7 mouse cellular contexts compared by ENCODE assay signal in genomic region chr13:45001228-45001910, GRCm38 (mm10). TPM values are rescaled to one million over a fixed set of nuclear protein-coding genes. Genes with fewer than 3 reads are reported as not detected.
DNase-seq lines count a peak whose midpoint lies in the region; ATAC-seq and TF ChIP-seq lines count a peak whose summit lies in the region.

No protein-coding gene starts in this region.

- ATAC-seq in kidney, embryonic 14.5 days (ENCODE audit: low FRiP score, low TSS enrichment): peak; percentile 60
- peak; percentile 88 for ATAC-seq in lung, embryonic 15.5 days (ENCODE audit: borderline replicate concordance, extremely low read depth, low FRiP score, low TSS enrichment)

- peak overlapping the region; percentile 65 for H3K4me2 ChIP-seq in kidney, embryonic 14.5 days (replicated peaks; ENCODE audit: low read depth, low read length)
- H3K4me2 ChIP-seq in lung, embryonic 15.5 days: peak overlapping the region; percentile 80

- peaks cover 0 to 6% of the 10 kb centered on the region in 2 experiments; a peak in 2 of 4 replicates for H3K4me1 ChIP-seq in ES-E14 (ENCODE audit: control insufficient read depth in 2 of 2, insufficient read depth in 2 of 2, low read length in 2 of 2, poor library complexity in 1 of 2)
- H3K4me1 ChIP-seq in embryonic fibroblast, embryonic 13.5 days (ENCODE audit: control insufficient read depth, insufficient read depth, low read length): peaks cover 11% of the 10 kb centered on the region
- peaks cover 3% of the 10 kb centered on the region; the same call in 1 of the 2 replicates for H3K4me1 ChIP-seq in kidney, embryonic 14.5 days (ENCODE audit: control insufficient read depth, insufficient read depth, low read length)
- H3K4me1 ChIP-seq in lung, embryonic 15.5 days: peaks cover 11% of the 10 kb centered on the region

- in situ Hi-C loops in ES-E14 (cut with MboI; ENCODE audit: low sequenced_read_pairs in 2 of 2, unreplicated experiment in 2 of 2): no loop called here

- no peak for TF ChIP-seq POLR2A in embryonic fibroblast, embryonic 13.5 days (IDR thresholded peaks at IDR 0.05; ENCODE audit: low read depth, low read length)

- peak; percentile 34 for DNase-seq in ES-E14 (ENCODE audit: low read depth, low spot score)
- DNase-seq in adrenal gland, postnatal 36 days: peak; percentile 81 to 82
- peak; percentile 85 to 89 for DNase-seq in heart, adult 9 months (ENCODE audit: low spot score in 2 of 2)
- DNase-seq in ovary, adult 18-20 months (ENCODE audit: low spot score): peak; percentile 54

- no peaks in the 10 kb centered on the region for H3K36me3 ChIP-seq in ES-E14 (ENCODE audit: control insufficient read depth, insufficient read depth, low read length, poor library complexity, severe bottlenecking)
- H3K36me3 ChIP-seq in kidney, embryonic 14.5 days (ENCODE audit: control insufficient read depth, insufficient read depth, low read length): peaks cover 7% of the 10 kb centered on the region; the same call in 1 of the 2 replicates
- H3K36me3 ChIP-seq in lung, embryonic 15.5 days: 0 out of 2 replicates have a peak, but pooled peaks cover 7% of the 10 kb centered on the region

- no peaks in the 10 kb centered on the region for H3K27me3 ChIP-seq in kidney, embryonic 14.5 days (ENCODE audit: control insufficient read depth, insufficient read depth, low read length)
- H3K27me3 ChIP-seq in lung, embryonic 15.5 days: no peaks in the 10 kb centered on the region

- WGBS in kidney, embryonic 14.5 days: 1% methylated on average over 48 of the region's 52 CpGs
- under 1% methylated on average over 52 of the region's 52 CpGs for WGBS in lung, embryonic 15.5 days

- H3K9me3 ChIP-seq in ES-E14 (ENCODE audit: control insufficient read depth, insufficient read depth, low read depth, low read length): no peaks in the 10 kb centered on the region
- H3K9me3 ChIP-seq in kidney, embryonic 14.5 days (ENCODE audit: control insufficient read depth, low read length): no peaks in the 10 kb centered on the region
- H3K9me3 ChIP-seq in lung, embryonic 15.5 days: no peaks in the 10 kb centered on the region

- H3K27ac ChIP-seq in ES-E14 (ENCODE audit: insufficient read depth, low read depth, low read length, poor library complexity, severe bottlenecking): no peak overlapping the region
- H3K27ac ChIP-seq in embryonic fibroblast, embryonic 13.5 days (ENCODE audit: insufficient read depth, low read length): peak overlapping the region; percentile 70
- peak overlapping the region; percentile 76 for H3K27ac ChIP-seq in kidney, embryonic 14.5 days (ENCODE audit: low read depth, low read length)
- H3K27ac ChIP-seq in lung, embryonic 15.5 days: peak overlapping the region; percentile 75

- no peak for TF ChIP-seq CTCF in embryonic fibroblast, embryonic 13.5 days (IDR thresholded peaks at IDR 0.05; ENCODE audit: borderline replicate concordance, insufficient read depth, low read length)

- peak overlapping the region; percentile 79 to 86 for H3K4me3 ChIP-seq in ES-E14 (ENCODE audit: insufficient read depth in 1 of 2, low read depth in 1 of 2, low read length in 2 of 2, poor library complexity in 1 of 2, severe bottlenecking in 1 of 2)
- H3K4me3 ChIP-seq in embryonic fibroblast, embryonic 13.5 days (ENCODE audit: insufficient read depth, low read length): peak overlapping the region; percentile 95
- H3K4me3 ChIP-seq in kidney, embryonic 14.5 days (ENCODE audit: low read length): peak overlapping the region; percentile 89
- peak overlapping the region; percentile 94 for H3K4me3 ChIP-seq in lung, embryonic 15.5 days

- peak overlapping the region; percentile 81 for H3K9ac ChIP-seq in ES-E14 (ENCODE audit: insufficient read depth, low read depth, low read length, poor library complexity, severe bottlenecking)
- peak overlapping the region; percentile 87 for H3K9ac ChIP-seq in kidney, embryonic 14.5 days (ENCODE audit: low read depth, low read length)
- H3K9ac ChIP-seq in lung, embryonic 15.5 days: peak overlapping the region; percentile 84

TF ChIP-seq in ES-E14, 5 proteins besides CTCF, POLR2A, EP300 and RAD21:
- TF ChIP-seq CHD2 (IDR thresholded peaks at IDR 0.05; ENCODE audit: low read depth, low read length) (no peak), MAFK (IDR thresholded peaks at IDR 0.05; ENCODE audit: insufficient read depth, low read depth, low read length) (no peak), ZC3H11A (IDR thresholded peaks at IDR 0.05; ENCODE audit: borderline replicate concordance, low read depth, low read length) (no peak), HCFC1 (IDR thresholded peaks at IDR 0.05; ENCODE audit: borderline replicate concordance, insufficient read depth, low read length) (no peak), ZNF384 (IDR thresholded peaks at IDR 0.05; ENCODE audit: low read depth, low read length) (no peak)

RNA-seq across cellular contexts. Expression of gene Dtnbp1, which starts 0.6 kb away (rescaled TPM):
- total RNA-seq in ES-E14 (2012; rRNA removed): 12.3 and 15.8 TPM in 2 replicates
- 10 to 100 TPM; 54.7 to 55.0 TPM for total RNA-seq in adrenal gland, postnatal 36 days (2021)
- 56.6 and 58.1 TPM in 2 replicates for polyA plus RNA-seq in embryonic fibroblast, embryonic 13.5 days (2011; ENCODE audit: insufficient read length, low read depth, missing spikeins)
- polyA plus RNA-seq in kidney, embryonic 14.5 days (2014; fragmentation: Nextera tagmentation; extraction: Ambion mirVana): 81.7 and 82.3 TPM in 2 replicates
- polyA plus RNA-seq in lung, embryonic 15.5 days (2015; fragmentation: Nextera tagmentation; extraction: Ambion mirVana): 68.2 and 75.1 TPM in 2 replicates

Comparison
In these comparisons a context has a peak if more than half of its experiments do, and no peak if none do; other contexts are left out.
1. DNase-seq: peak in every context shown above with its lines; median percentile 87 in heart, adult 9 months; 82 in adrenal gland, postnatal 36 days; 54 in ovary, adult 18-20 months; 34 in ES-E14.